In genomic region chr2:60789126-60789525, GRCm38 (mm10) we compare ENCODE assay signal across 18 mouse cellular contexts.
A peak's percentile ranks its signal among the peaks of the same experiment; 100 is the strongest.
DNase-seq lines count a peak whose midpoint lies in the region; ATAC-seq and TF ChIP-seq lines count a peak whose summit lies in the region.
"Had no signal": no experiment of that assay in that cellular context is flagged by ENCODE, and none has a peak within 500 bp of the region (broad histone marks: within the 10 kb centered on the region; RNA-seq: fewer than 3 reads in every experiment).

No protein-coding gene starts in this region.

- no peak overlapping the region for H3K4me2 ChIP-seq in forebrain, embryonic 14.5 days (ENCODE audit: low read length)
- H3K4me2 ChIP-seq in forebrain, postnatal 0 days (ENCODE audit: low read depth) = no peak overlapping the region
- H3K4me2 ChIP-seq in forebrain, embryonic 16.5 days (ENCODE audit: low read length) = no peak overlapping the region
- no peak overlapping the region for H3K4me2 ChIP-seq in forebrain, embryonic 11.5 days (ENCODE audit: low read depth, low read length, severe bottlenecking)
- no peak overlapping the region for H3K4me2 ChIP-seq in hindbrain, embryonic 13.5 days
- no peak overlapping the region for H3K4me2 ChIP-seq in hindbrain, embryonic 16.5 days (ENCODE audit: low read length)
- H3K4me2 ChIP-seq: embryonic facial prominence, embryonic 12.5 days had no signal

- DNase-seq in forebrain, embryonic 14.5 days (ENCODE audit: low spot score) = peak; percentile 73
- no peak for DNase-seq in forebrain, postnatal 0 days
- DNase-seq in forebrain, embryonic 11.5 days (ENCODE audit: low spot score) = no peak
- DNase-seq in brain, embryonic 14.5 days (ENCODE audit: low read depth) = peak; percentile 86
- DNase-seq in thymus, postnatal 14 days = no peak
- DNase-seq: adrenal gland, adult 2 months; adrenal gland, postnatal 10 days; adrenal gland, postnatal 25 days; cerebellum, adult 11-12 months; cerebellum, adult 2 months; cerebellum, adult 9-10 months; cerebellum, postnatal 10 days; cerebellum, postnatal 25 days had no signal

- H3K4me3 ChIP-seq in forebrain, embryonic 14.5 days (ENCODE audit: low read depth, low read length) = no peak overlapping the region
- no peak overlapping the region for H3K4me3 ChIP-seq in forebrain, postnatal 0 days (ENCODE audit: low read depth, low read length)
- no peak overlapping the region for H3K4me3 ChIP-seq in forebrain, embryonic 16.5 days (replicated peaks; ENCODE audit: low read length)
- no peak overlapping the region for H3K4me3 ChIP-seq in forebrain, embryonic 11.5 days (ENCODE audit: low read depth, low read length)
- H3K4me3 ChIP-seq in hindbrain, embryonic 13.5 days = no peak overlapping the region
- H3K4me3 ChIP-seq in hindbrain, embryonic 16.5 days (ENCODE audit: low read length) = no peak overlapping the region
- H3K4me3 ChIP-seq: embryonic facial prominence, embryonic 10.5 days; embryonic facial prominence, embryonic 12.5 days had no signal

- H3K9ac ChIP-seq in forebrain, embryonic 14.5 days (ENCODE audit: low read length) = no peak overlapping the region
- no peak overlapping the region for H3K9ac ChIP-seq in forebrain, postnatal 0 days
- H3K9ac ChIP-seq in forebrain, embryonic 16.5 days (replicated peaks; ENCODE audit: low read depth, low read length) = no peak overlapping the region
- H3K9ac ChIP-seq in forebrain, embryonic 11.5 days (ENCODE audit: low read length) = no peak overlapping the region
- H3K9ac ChIP-seq in hindbrain, embryonic 13.5 days = no peak overlapping the region
- H3K9ac ChIP-seq in hindbrain, embryonic 16.5 days (ENCODE audit: low read depth, low read length) = no peak overlapping the region
- H3K9ac ChIP-seq: embryonic facial prominence, embryonic 12.5 days had no signal

- H3K4me1 ChIP-seq in forebrain, embryonic 14.5 days (ENCODE audit: control insufficient read depth, insufficient read depth, low read length) = peaks cover 21% of the 10 kb centered on the region
- no peaks in the 10 kb centered on the region for H3K4me1 ChIP-seq in forebrain, postnatal 0 days (ENCODE audit: insufficient read depth)
- H3K4me1 ChIP-seq in forebrain, embryonic 16.5 days (replicated peaks; ENCODE audit: control insufficient read depth, insufficient read depth, low read length) = peaks cover 14% of the 10 kb centered on the region; the same call in 1 of the 2 replicates
- H3K4me1 ChIP-seq in forebrain, embryonic 11.5 days (replicated peaks; ENCODE audit: control insufficient read depth, insufficient read depth, low read length) = peaks cover 8% of the 10 kb centered on the region; the same call in 1 of the 2 replicates
- peaks cover 34% of the 10 kb centered on the region for H3K4me1 ChIP-seq in hindbrain, embryonic 13.5 days (replicated peaks)
- H3K4me1 ChIP-seq in hindbrain, embryonic 16.5 days (ENCODE audit: control insufficient read depth, insufficient read depth, low read depth, low read length) = peaks cover 4% of the 10 kb centered on the region

- H3K36me3 ChIP-seq in forebrain, embryonic 14.5 days (ENCODE audit: control insufficient read depth, insufficient read depth, low read length) = no peaks in the 10 kb centered on the region
- no peaks in the 10 kb centered on the region; the same call in 1 of the 2 replicates for H3K36me3 ChIP-seq in forebrain, postnatal 0 days (ENCODE audit: insufficient read depth)
- no peaks in the 10 kb centered on the region for H3K36me3 ChIP-seq in forebrain, embryonic 16.5 days (ENCODE audit: control insufficient read depth, insufficient read depth)
- H3K36me3 ChIP-seq in forebrain, embryonic 11.5 days (ENCODE audit: control insufficient read depth, insufficient read depth, low read length) = no peaks in the 10 kb centered on the region
- H3K36me3 ChIP-seq in hindbrain, embryonic 13.5 days = 0 out of 2 replicates have a peak, but pooled peaks cover 3% of the 10 kb centered on the region
- no peaks in the 10 kb centered on the region for H3K36me3 ChIP-seq in hindbrain, embryonic 16.5 days (ENCODE audit: control insufficient read depth, insufficient read depth, low read length)

- H3K27me3 ChIP-seq in forebrain, embryonic 14.5 days (replicated peaks; ENCODE audit: control insufficient read depth, insufficient read depth, low read length) = peaks cover 60% of the 10 kb centered on the region
- H3K27me3 ChIP-seq in forebrain, postnatal 0 days (ENCODE audit: insufficient read depth, low read length) = peaks cover 29% of the 10 kb centered on the region
- peaks cover 43% of the 10 kb centered on the region for H3K27me3 ChIP-seq in forebrain, embryonic 16.5 days (replicated peaks; ENCODE audit: control insufficient read depth, insufficient read depth, low read length)
- H3K27me3 ChIP-seq in forebrain, embryonic 11.5 days (ENCODE audit: control insufficient read depth, insufficient read depth, low read length) = peaks cover 81% of the 10 kb centered on the region
- peaks cover 35% of the 10 kb centered on the region for H3K27me3 ChIP-seq in hindbrain, embryonic 13.5 days
- H3K27me3 ChIP-seq in hindbrain, embryonic 16.5 days (replicated peaks; ENCODE audit: control insufficient read depth, insufficient read depth, low read length) = no peaks in the 10 kb centered on the region
- H3K27me3 ChIP-seq: embryonic facial prominence, embryonic 12.5 days had no signal

- no peaks in the 10 kb centered on the region; the same call in 1 of the 2 replicates for H3K9me3 ChIP-seq in forebrain, embryonic 14.5 days (replicated peaks; ENCODE audit: control insufficient read depth, low read length)
- no peaks in the 10 kb centered on the region for H3K9me3 ChIP-seq in forebrain, postnatal 0 days (ENCODE audit: low read length)
- H3K9me3 ChIP-seq in forebrain, embryonic 16.5 days (ENCODE audit: control insufficient read depth, low read length) = no peaks in the 10 kb centered on the region
- H3K9me3 ChIP-seq in forebrain, embryonic 11.5 days (ENCODE audit: control insufficient read depth, low read length) = no peaks in the 10 kb centered on the region
- no peaks in the 10 kb centered on the region for H3K9me3 ChIP-seq in hindbrain, embryonic 13.5 days
- no peaks in the 10 kb centered on the region for H3K9me3 ChIP-seq in hindbrain, embryonic 16.5 days (ENCODE audit: control insufficient read depth, low read length)
- H3K9me3 ChIP-seq: embryonic facial prominence, embryonic 10.5 days; embryonic facial prominence, embryonic 12.5 days had no signal

- no peak for TF ChIP-seq POLR2A in brain, embryonic 14.5 days (IDR thresholded peaks at IDR 0.05; ENCODE audit: borderline replicate concordance, extremely low read depth, insufficient read depth, insufficient read length, poor library complexity, severe bottlenecking)

- 0 out of 2 replicates have a peak, but pooled peaks have one; percentile 7 for ATAC-seq in forebrain, embryonic 14.5 days
- no peak for ATAC-seq in forebrain, postnatal 0 days
- peak; percentile 21 for ATAC-seq in forebrain, embryonic 16.5 days
- ATAC-seq in forebrain, embryonic 11.5 days (replicated peaks; ENCODE audit: low FRiP score) = no peak
- ATAC-seq in hindbrain, embryonic 13.5 days (ENCODE audit: low FRiP score) = no peak
- ATAC-seq in hindbrain, embryonic 16.5 days = no peak

- WGBS in forebrain, embryonic 14.5 days = 10% methylated on average over 3 of the region's 3 CpGs
- 28% methylated on average over 3 of the region's 3 CpGs for WGBS in forebrain, postnatal 0 days
- 17% methylated on average over 3 of the region's 3 CpGs for WGBS in forebrain, embryonic 16.5 days
- 45% methylated on average over 3 of the region's 3 CpGs for WGBS in forebrain, embryonic 11.5 days
- WGBS in hindbrain, embryonic 13.5 days = 49% methylated on average over 3 of the region's 3 CpGs
- 42% methylated on average over 3 of the region's 3 CpGs for WGBS in hindbrain, embryonic 16.5 days

- TF ChIP-seq CTCF in forebrain, postnatal 0 days (IDR thresholded peaks at IDR 0.05; ENCODE audit: low read depth) = no peak
- TF ChIP-seq CTCF in brain, embryonic 14.5 days (IDR thresholded peaks at IDR 0.05; ENCODE audit: borderline replicate concordance, extremely low read depth, insufficient read depth, insufficient read length) = no peak

- no peak overlapping the region for H3K27ac ChIP-seq in forebrain, embryonic 14.5 days (ENCODE audit: low read depth, low read length)
- no peak overlapping the region for H3K27ac ChIP-seq in forebrain, postnatal 0 days (ENCODE audit: low read depth, low read length)
- H3K27ac ChIP-seq in forebrain, embryonic 16.5 days (ENCODE audit: low read length) = no peak overlapping the region
- no peak overlapping the region for H3K27ac ChIP-seq in forebrain, embryonic 11.5 days (ENCODE audit: low read depth, low read length)
- 0 out of 2 replicates have a peak overlapping the region, but pooled peaks have one; percentile 13 for H3K27ac ChIP-seq in hindbrain, embryonic 13.5 days
- no peak overlapping the region for H3K27ac ChIP-seq in hindbrain, embryonic 16.5 days (ENCODE audit: low read depth, low read length)
- H3K27ac ChIP-seq: embryonic facial prominence, embryonic 12.5 days had no signal

Comparison
In these comparisons a context has a peak if more than half of its experiments do, and no peak if none do; other contexts are left out.
1. ATAC-seq: peak in forebrain, embryonic 14.5 days (single experiment) and forebrain, embryonic 16.5 days (single experiment); none in forebrain, postnatal 0 days (single experiment), forebrain, embryonic 11.5 days (single experiment), hindbrain, embryonic 13.5 days (single experiment) and hindbrain, embryonic 16.5 days (single experiment).
2. DNase-seq: peak in forebrain, embryonic 14.5 days (single experiment) and brain, embryonic 14.5 days (single experiment); none in forebrain, postnatal 0 days (single experiment), forebrain, embryonic 11.5 days (single experiment) and thymus, postnatal 14 days (single experiment).